In genomic region chr1:192770130-192770494, GRCm38 (mm10) we compare ENCODE assay signal across 7 mouse cellular contexts. TPM values are rescaled to one million over a fixed set of nuclear protein-coding genes. Genes with fewer than 3 reads are reported as not detected.
A peak's percentile ranks its signal among the peaks of the same experiment; 100 is the strongest.
DNase-seq lines count a peak whose midpoint lies in the region; ATAC-seq lines count a peak whose summit lies in the region.

No protein-coding gene starts in this region.

- no peaks in the 10 kb centered on the region for H3K36me3 ChIP-seq in lung, embryonic 16.5 days (ENCODE audit: control insufficient read depth, insufficient read depth, low read length)
- no peaks in the 10 kb centered on the region for H3K36me3 ChIP-seq in midbrain, embryonic 13.5 days

- intact Hi-C loops in left cerebral cortex, postnatal 14 days (cut with DNase I) = no loop called here

- peaks cover 7% of the 10 kb centered on the region for H3K4me1 ChIP-seq in lung, embryonic 16.5 days (replicated peaks; ENCODE audit: control insufficient read depth, insufficient read depth, low read length)
- peaks cover 20% of the 10 kb centered on the region for H3K4me1 ChIP-seq in midbrain, embryonic 13.5 days (replicated peaks)

- H3K4me3 ChIP-seq in lung, embryonic 16.5 days (ENCODE audit: low read length) = peak overlapping the region; percentile 78
- peak overlapping the region; percentile 59 for H3K4me3 ChIP-seq in midbrain, embryonic 13.5 days (replicated peaks)

- H3K9ac ChIP-seq in lung, embryonic 16.5 days (ENCODE audit: low read length) = peak overlapping the region; percentile 98
- peak overlapping the region; percentile 87 for H3K9ac ChIP-seq in midbrain, embryonic 13.5 days (replicated peaks)

- ATAC-seq in lung, embryonic 16.5 days (ENCODE audit: low read depth) = peak; percentile 75
- peak; percentile 89 for ATAC-seq in midbrain, embryonic 13.5 days

- H3K27me3 ChIP-seq in lung, embryonic 16.5 days (ENCODE audit: control insufficient read depth, insufficient read depth, low read depth, low read length) = no peaks in the 10 kb centered on the region
- no peaks in the 10 kb centered on the region for H3K27me3 ChIP-seq in midbrain, embryonic 13.5 days

- H3K9me3 ChIP-seq in lung, embryonic 16.5 days (ENCODE audit: control insufficient read depth, low read length) = no peaks in the 10 kb centered on the region
- H3K9me3 ChIP-seq in midbrain, embryonic 13.5 days = no peaks in the 10 kb centered on the region

- peak overlapping the region; percentile 95 for H3K4me2 ChIP-seq in lung, embryonic 16.5 days (ENCODE audit: low read depth, low read length)
- peak overlapping the region; percentile 81 for H3K4me2 ChIP-seq in midbrain, embryonic 13.5 days (replicated peaks)

- no peak for DNase-seq in lung, adult 18-20 months
- peak; percentile 15 for DNase-seq in cerebellum, adult 11 months
- DNase-seq in frontal cortex, postnatal 36 days (ENCODE audit: low spot score in 2 of 2) = peak; percentile 50 to 53
- peak; percentile 54 to 59 for DNase-seq in left cerebral cortex, postnatal 14 days (ENCODE audit: low spot score in 2 of 2)
- DNase-seq in c-Kit-positive CD71-positive TER-119-positive erythroid progenitor cells, embryonic 14.5 days (ENCODE audit: low spot score) = no peak

- peak overlapping the region; percentile 94 for H3K27ac ChIP-seq in lung, embryonic 16.5 days (ENCODE audit: low read length)
- peak overlapping the region; percentile 82 for H3K27ac ChIP-seq in midbrain, embryonic 13.5 days

- WGBS in lung, embryonic 16.5 days = 16% methylated on average over 10 of the region's 10 CpGs
- 9% methylated on average over 10 of the region's 10 CpGs for WGBS in midbrain, embryonic 13.5 days

RNA-seq across cellular contexts. Expression of gene Hhat, which starts 0.9 kb away (rescaled TPM):
- polyA plus RNA-seq in lung, embryonic 16.5 days (2015; fragmentation: Nextera tagmentation; extraction: Ambion mirVana) = 8.6 and 9.3 TPM in 2 replicates
- total RNA-seq in left cerebral cortex, postnatal 14 days (2021) = 1 to 10 TPM; 1.2 to 1.8 TPM
- 5.5 and 5.9 TPM in 2 replicates for polyA plus RNA-seq in midbrain, embryonic 13.5 days (2015; fragmentation: Nextera tagmentation; extraction: Ambion mirVana)

Comparison
In these comparisons a context has a peak if more than half of its experiments do, and no peak if none do; other contexts are left out.
1. DNase-seq: peak in cerebellum, adult 11 months (single experiment), frontal cortex, postnatal 36 days (2 of 2) and left cerebral cortex, postnatal 14 days (2 of 2); none in lung, adult 18-20 months (0 of 2) and c-Kit-positive CD71-positive TER-119-positive erythroid progenitor cells, embryonic 14.5 days (single experiment).